Mouse (Mus musculus) heart, postnatal 4 days (tissue): Measurements from ENCODE around the gene Gosr2. TPM values are rescaled to one million over a fixed set of nuclear protein-coding genes. Genes with fewer than 3 reads are reported as not detected.

Source experiments
- DNase-seq: peaks from one replicate; pipeline ENCODE4 v3.0.0; 2021
- total RNA-seq, 2 experiments: library from RNA; stranded (reverse); gene quantifications; 2 replicates each; pipeline ENCODE4 v1.2.3; 2021

Gene Gosr2
- total RNA-seq, 2 experiments from 2014 or later = 60.0 to 62.1 TPM

DNA sequence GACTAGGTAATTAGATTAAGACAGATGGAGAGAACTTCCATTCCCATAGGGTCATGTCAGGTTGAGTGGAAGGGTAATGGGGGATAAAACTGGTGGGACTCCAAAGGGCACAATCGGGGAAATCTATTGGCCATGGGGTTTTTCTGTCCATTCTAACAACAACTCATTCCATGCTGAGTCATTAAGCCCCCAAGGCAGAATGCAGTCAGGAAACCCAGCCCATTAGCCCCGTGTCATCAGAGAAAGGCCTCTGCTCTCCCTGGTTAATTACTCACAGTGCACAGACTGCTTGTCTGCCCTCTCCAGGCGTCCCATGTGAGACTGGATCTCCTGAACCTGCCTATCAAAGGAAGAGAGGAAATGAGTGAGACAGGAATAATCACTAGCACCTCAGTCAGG lies 8.7 kb downstream of the Gosr2 start:
- no peak for DNase-seq

GRCm38 (mm10) chr11:103688271-103688979 lies 9.3 kb downstream of the Gosr2 start:
- DNase-seq = no peak

GRCm38 (mm10) chr11:103686706-103687105 lies 11.0 kb downstream of the Gosr2 start:
- DNase-seq = no peak

GRCm38 (mm10) chr11:103685261-103685736 lies 12.4 kb downstream of the Gosr2 start:
- peak; percentile 42 for DNase-seq

- DNase-seq = no peak
These were observed 13.9 kb downstream of the Gosr2 start for GRCm38 (mm10) chr11:103683667-103684334.

DNA sequence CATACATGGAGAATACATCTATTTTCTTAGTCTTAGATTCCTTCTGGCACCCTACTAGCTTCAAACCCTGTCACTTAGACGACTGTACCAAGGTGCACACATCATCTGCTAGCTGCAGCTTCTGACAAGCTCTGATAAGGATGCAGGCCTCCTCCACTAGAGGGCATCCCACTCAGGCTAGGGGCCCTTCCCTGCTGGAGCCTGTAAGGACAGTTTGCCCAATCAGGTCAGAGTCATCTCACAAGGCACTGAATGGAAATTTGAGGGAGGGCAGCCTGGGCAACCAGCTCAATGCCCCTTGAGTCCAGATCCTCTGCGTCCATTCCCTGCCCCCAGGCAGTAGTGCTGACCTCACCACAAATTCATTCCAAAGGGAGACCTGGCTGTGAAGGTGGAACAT lies 20.7 kb downstream of the Gosr2 start:
- peak; percentile 62 for DNase-seq

GRCm38 (mm10) chr11:103675556-103675955 lies 22.1 kb downstream of the Gosr2 start:
- DNase-seq = peak; percentile 61

DNA sequence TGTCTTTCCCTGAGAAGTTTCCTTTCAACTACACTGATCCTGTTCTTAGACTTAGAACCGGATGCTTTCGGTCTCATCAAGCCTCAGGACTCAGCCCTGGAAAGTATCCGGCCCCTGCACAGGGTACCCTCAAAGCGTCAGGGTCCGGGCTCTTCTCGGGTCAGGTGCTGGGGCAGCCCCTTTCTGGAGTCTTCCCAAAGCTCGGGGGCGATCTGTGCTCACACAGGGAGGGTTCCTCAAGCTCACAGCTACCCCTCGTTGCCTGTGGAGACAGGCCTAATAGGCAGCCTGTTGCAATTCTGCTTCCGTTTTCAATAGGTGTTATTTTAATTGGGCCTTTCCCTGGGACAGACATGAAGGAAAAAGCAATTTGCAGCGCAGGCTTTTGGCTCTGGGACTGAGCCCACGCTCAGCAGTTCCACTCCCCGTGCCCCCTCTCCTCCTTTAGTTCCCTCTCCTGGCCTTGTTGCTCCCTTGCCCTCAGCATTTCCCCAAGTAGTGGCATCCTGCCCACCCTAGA lies 30.7 kb downstream of the Gosr2 start:
- DNase-seq = no peak

GRCm38 (mm10) chr11:103666181-103666906 lies 31.4 kb downstream of the Gosr2 start:
- DNase-seq = peak; percentile 16

GRCm38 (mm10) chr11:103665695-103666094 lies 32.0 kb downstream of the Gosr2 start:
- no peak for DNase-seq

DNA sequence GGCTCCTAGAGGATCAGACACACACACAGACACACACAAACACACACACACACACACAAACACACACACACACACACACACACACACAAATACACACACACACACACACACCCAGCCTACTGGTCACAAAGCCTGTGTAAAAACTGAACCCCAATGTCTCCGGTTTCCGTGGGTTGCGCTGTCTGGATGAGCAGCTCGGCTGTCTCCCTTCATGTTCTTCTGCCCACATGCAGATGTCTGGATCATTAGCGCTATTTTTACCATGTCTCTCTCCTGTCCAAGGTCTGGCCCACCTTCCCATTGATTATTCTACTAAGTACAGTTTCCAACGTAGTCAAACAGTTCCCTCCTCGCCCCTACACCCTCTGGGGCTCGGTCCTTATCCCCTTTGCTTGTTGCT lies 34.6 kb downstream of the Gosr2 start:
- no peak for DNase-seq

DNA sequence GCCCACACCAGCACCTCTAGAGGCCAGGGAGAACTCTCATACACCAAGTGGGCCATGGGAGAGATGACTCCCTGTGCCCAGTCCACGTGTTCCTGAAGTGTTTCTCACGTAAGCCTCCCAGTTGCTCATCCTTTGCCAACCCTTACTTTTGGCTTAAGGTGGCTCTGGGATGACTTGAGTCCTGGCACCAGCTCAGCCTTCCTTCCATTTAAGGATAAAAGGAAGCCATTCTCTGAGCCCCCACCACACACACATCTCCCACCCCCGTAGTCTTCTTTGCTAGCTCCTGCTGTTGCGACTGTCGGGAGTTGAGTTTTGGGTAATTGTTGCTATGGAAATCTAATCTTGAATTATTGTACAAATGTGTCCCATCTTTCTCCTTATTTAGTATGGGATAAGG lies 35.2 kb downstream of the Gosr2 start:
- DNase-seq = no peak

- no peak for DNase-seq
These were observed 35.8 kb downstream of the Gosr2 start for GRCm38 (mm10) chr11:103661863-103662262.

DNA sequence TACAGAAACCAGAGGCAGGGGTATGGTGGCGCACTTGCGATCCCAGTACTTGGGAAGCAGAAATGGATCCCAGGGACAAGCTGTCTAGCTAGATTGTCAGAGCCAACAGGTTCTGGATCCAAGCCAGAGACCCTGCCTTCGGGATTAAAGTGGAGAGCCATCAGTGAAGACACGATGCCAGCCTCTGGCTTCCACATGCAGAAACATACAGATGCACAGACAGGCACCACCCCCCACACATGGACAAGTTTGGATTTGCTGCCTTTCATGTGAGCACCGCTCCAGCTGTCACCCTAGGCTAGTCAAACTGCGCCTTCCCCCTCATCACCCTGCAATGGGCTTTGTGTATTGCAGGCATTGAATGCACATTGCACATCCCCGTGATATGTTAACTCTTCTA lies 39.5 kb downstream of the Gosr2 start:
- no peak for DNase-seq

DNA sequence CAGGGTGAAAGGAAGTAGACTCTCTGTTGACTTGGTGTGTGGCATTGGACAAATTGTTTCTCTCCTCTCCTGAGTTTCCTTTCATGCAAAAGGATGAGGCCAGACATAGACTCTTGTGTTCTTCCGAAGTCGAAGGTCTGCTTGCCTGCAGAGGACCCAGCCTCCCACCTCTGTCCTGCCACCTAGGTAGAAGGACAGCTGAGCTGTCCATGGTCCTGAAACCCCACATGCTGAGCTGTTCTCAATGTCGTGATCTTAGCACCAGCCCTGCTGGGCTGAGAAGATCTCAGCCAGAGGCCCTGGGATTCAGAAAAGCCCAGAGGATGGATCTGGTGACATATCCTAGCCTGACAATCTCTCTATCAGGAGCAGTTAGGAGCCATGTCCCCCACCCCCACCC lies 41.2 kb downstream of the Gosr2 start:
- DNase-seq = peak; percentile 77

GRCm38 (mm10) chr11:103653359-103653965 lies 44.2 kb downstream of the Gosr2 start:
- DNase-seq = no peak

GRCm38 (mm10) chr11:103651426-103651825 lies 46.3 kb downstream of the Gosr2 start:
- DNase-seq = no peak

GRCm38 (mm10) chr11:103649983-103650493 lies 47.7 kb downstream of the Gosr2 start:
- DNase-seq = no peak

GRCm38 (mm10) chr11:103649301-103649982 lies 48.3 kb downstream of the Gosr2 start, which contains the start of gene Rprml:
Gene Rprml, plus strand, starts transcription at chr11:103649570.
- DNase-seq = no peak

- DNase-seq = no peak
These were observed 49.0 kb downstream of the Gosr2 start for GRCm38 (mm10) chr11:103648656-103649055.

DNA sequence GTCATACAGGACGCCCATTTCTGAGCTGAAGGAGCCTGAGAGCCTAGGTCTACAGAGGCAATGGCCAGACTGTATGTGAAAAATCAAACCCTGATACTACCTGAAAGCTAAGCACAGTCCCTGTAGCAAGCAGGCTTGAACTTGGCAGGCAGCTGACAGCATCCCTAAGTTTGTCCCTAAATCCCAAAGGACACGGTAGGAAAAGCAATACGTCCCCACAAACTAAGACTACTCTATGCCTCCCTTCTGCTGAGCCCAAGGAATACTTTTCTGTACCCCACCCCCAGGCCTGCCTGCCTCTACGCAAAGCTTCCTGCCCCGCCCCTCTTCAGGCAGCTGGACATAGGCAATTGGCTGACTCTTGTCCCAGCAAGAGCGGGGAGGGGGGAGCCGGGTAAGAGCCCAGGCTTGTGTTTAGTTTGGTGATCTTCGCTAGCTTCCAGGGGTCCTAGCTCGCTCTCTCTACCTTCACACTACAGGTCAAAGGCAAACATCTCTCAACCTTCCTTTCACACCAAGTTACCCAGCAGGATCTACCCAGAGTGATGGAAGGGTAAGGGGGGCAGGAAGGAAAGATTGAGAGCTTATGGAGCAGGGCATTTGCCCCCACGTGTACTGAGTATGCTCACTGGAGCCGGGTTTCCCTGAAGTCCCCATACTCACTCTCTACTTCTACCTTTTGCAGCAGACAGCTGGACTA lies 49.6 kb downstream of the Gosr2 start:
- DNase-seq = no peak
